Mouse (Mus musculus) gastrocnemius, adult 8-10 months (tissue): Measurements from ENCODE around the gene Nmu. TPM values are rescaled to one million over a fixed set of nuclear protein-coding genes. Genes with fewer than 3 reads are reported as not detected.

Source experiments
- DNase-seq, 2 experiments: peaks; one replicate each; pipeline ENCODE4 v3.0.0; 2022; ENCODE audit warnings: low spot score in 2 of 2
- total RNA-seq, 4 experiments: library from RNA; stranded (reverse); gene quantifications; 2 replicates each; pipeline ENCODE4 v1.2.4; 2022

The Nmu gene
- total RNA-seq, 4 experiments from 2014 or later, result not detected

- DNase-seq, result no peak
Measured at GRCm38 (mm10) chr5:76321249-76322196, 42.1 kb downstream of the Nmu start.

- DNase-seq, result no peak
Measured at GRCm38 (mm10) chr5:76308206-76308605, 55.4 kb downstream of the Nmu start.

GRCm38 (mm10) chr5:76306261-76306660, 57.3 kb downstream of the Nmu start:
- DNase-seq, result no peak

GRCm38 (mm10) chr5:76305616-76306015, 58.0 kb downstream of the Nmu start:
- no peak for DNase-seq

- DNase-seq, result peak; percentile 81 to 85
Measured at GRCm38 (mm10) chr5:76304452-76305341, 58.9 kb downstream of the Nmu start, which contains the start of gene Clock. Clock (minus strand) TSS chr5:76304792.

- DNase-seq, result peak; percentile 40 to 63
Measured at GRCm38 (mm10) chr5:76303745-76304451, 59.7 kb downstream of the Nmu start.

GRCm38 (mm10) chr5:76303379-76303744, 60.2 kb downstream of the Nmu start:
- peak in 1 of 2 experiments; percentile 9 for DNase-seq

GRCm38 (mm10) chr5:76302009-76302408, 61.6 kb downstream of the Nmu start:
- no peak for DNase-seq

- DNase-seq, result no peak
Measured at GRCm38 (mm10) chr5:76289234-76289691, 74.3 kb downstream of the Nmu start.

GRCm38 (mm10) chr5:76288256-76288655, 75.3 kb downstream of the Nmu start:
- DNase-seq, result no peak

GRCm38 (mm10) chr5:76287062-76287461, 76.5 kb downstream of the Nmu start:
- no peak for DNase-seq

GRCm38 (mm10) chr5:76285699-76286098, 77.9 kb downstream of the Nmu start:
- DNase-seq, result no peak

GRCm38 (mm10) chr5:76283890-76284289, 79.7 kb downstream of the Nmu start:
- DNase-seq, result no peak

Other genes starting within 250 kb of the Nmu start
- 1 to 10 TPM; 1.1 to 2.6 (median 2.0) TPM for gene Srd5a3, start 223.5 kb downstream of the Nmu start, total RNA-seq
- 10 to 100 TPM; 12.1 to 14.5 (median 13.7) TPM for gene Tmem165, start 179.9 kb downstream of the Nmu start, total RNA-seq
- gene Clock, start 59.0 kb downstream of the Nmu start, total RNA-seq, result 10 to 100 TPM; 13.7 to 19.4 (median 17.5) TPM
- not detected for gene Pdcl2, start 32.6 kb downstream of the Nmu start, total RNA-seq
- not detected for gene Gm7271, start 120.3 kb upstream of the Nmu start, total RNA-seq
- 10 to 100 TPM in 3 of 4 experiments, 1 to 10 TPM in 1; 9.5 to 12.7 (median 11.3) TPM for gene Exoc1, start 165.5 kb upstream of the Nmu start, total RNA-seq
- under 1 TPM; 0.61 to 0.94 (median 0.86) TPM for gene Cep135, start 224.9 kb upstream of the Nmu start, total RNA-seq